Mouse (Mus musculus) G1E (cell line): ENCODE measurements around the gene Stxbp3. TPM values are rescaled to one million over a fixed set of nuclear protein-coding genes. Genes with fewer than 3 reads are reported as not detected.
"Not testable (repeated sequence)": the region's sequence is repeated elsewhere in the genome, so short reads cannot be mapped to it uniquely, and the experiment has no call there.

ENCODE experiments used
- ATAC-seq: 2 replicates; pipeline ENCODE4 v1.8.0; 2016; ENCODE audit warnings: mild to moderate bottlenecking; ENCODE audit not compliant: insufficient number of reproducible peaks, poor library complexity, low FRiP score, severe bottlenecking; ENCODE audit errors: extremely low read depth
- DNase-seq: peaks from one replicate; pipeline ENCODE4 v3.0.0; 2012; ENCODE audit warnings: low spot score
- H3K27me3 ChIP-seq: 2 replicates; pipeline ENCODE4 v1.6.1; 2012; ENCODE audit warnings: mild to moderate bottlenecking, low read length, inconsistent platforms; ENCODE audit not compliant: insufficient read depth
- H3K36me3 ChIP-seq: replicated peaks from 2 replicates; pipeline ENCODE3; 2012; ENCODE audit warnings: mild to moderate bottlenecking, inconsistent platforms
- H3K4me1 ChIP-seq: 2 replicates; pipeline ENCODE4 v1.6.1; 2012; ENCODE audit warnings: low read depth, low read length, inconsistent platforms, mixed read lengths; ENCODE audit not compliant: insufficient read depth
- H3K4me3 ChIP-seq: 2 replicates; pipeline ENCODE4 v1.5.1; 2012; ENCODE audit warnings: low read depth, mild to moderate bottlenecking, inconsistent platforms, low read length, moderate library complexity, mixed read lengths
- H3K9me3 ChIP-seq: replicated peaks from 2 replicates; pipeline ENCODE4 v1.6.1; 2012; ENCODE audit warnings: inconsistent platforms
- CTCF ChIP-seq: IDR thresholded peaks from 2 replicates; pipeline ENCODE4 v1.5.1; 2012; ENCODE audit warnings: low read depth, low read length, inconsistent platforms, mixed read lengths
- GATA1 ChIP-seq: IDR thresholded peaks from 2 replicates; pipeline ENCODE4 v1.6.1; 2012; ENCODE audit warnings: borderline replicate concordance, low read length, inconsistent platforms, mixed read lengths
- GATA2 ChIP-seq: IDR thresholded peaks from 2 replicates; pipeline ENCODE4 v1.6.1; 2012; ENCODE audit warnings: low read depth, low read length, inconsistent platforms, borderline replicate concordance
- POLR2AphosphoS5 ChIP-seq: IDR thresholded peaks from 2 replicates; pipeline ENCODE4 v1.6.1; 2012; ENCODE audit warnings: low read depth, low read length, inconsistent platforms; ENCODE audit not compliant: insufficient replicate concordance
- TAL1 ChIP-seq: conservative IDR thresholded peaks from 2 replicates; pipeline ENCODE4 v1.6.1; 2012; ENCODE audit warnings: low read depth, low read length, inconsistent platforms, mixed read lengths
- polyA plus RNA-seq: library from polyadenylated mRNA; stranded (reverse); fragments of >175 nt; gene quantifications from 2 replicates; pipeline ENCODE4 v1.2.3, GENCODE M21; 2012
- total RNA-seq, 2 experiments: library from RNA; stranded (forward) in 1 of 2; stranded (reverse) in 1 of 2; fragments of 200-1000 nt in 1 of 2; fragments of >200 nt in 1 of 2; fragmentation: Nextera tagmentation in 1 of 2; gene quantifications; 2 replicates each; pipeline ENCODE4 v1.2.3; 2014 to 2017

Stxbp3 gene
- total and polyA plus RNA-seq, 3 experiments = 9.4 to 35.6 (median 27.9) TPM

- peaks cover 3% of the 10 kb centered on the region; the same call in 1 of the 2 replicates for H3K9me3 ChIP-seq
- peaks cover 15% of the 10 kb centered on the region for H3K36me3 ChIP-seq
- H3K4me3 ChIP-seq = peak overlapping the region; percentile 80; the same call in 1 of the 2 replicates
- TF ChIP-seq GATA1 = no peak
- no peak for TF ChIP-seq CTCF
- TF ChIP-seq TAL1 = no peak
- TF ChIP-seq GATA2 = no peak
- TF ChIP-seq POLR2AphosphoS5 = no peak
- ATAC-seq = no peak
- H3K27me3 ChIP-seq = peaks cover 18% of the 10 kb centered on the region
- no peak for DNase-seq
- peaks cover 19% of the 10 kb centered on the region for H3K4me1 ChIP-seq
These were observed 359 bp upstream of the Stxbp3 start for GRCm38 (mm10) chr3:108840716-108841054.

- Histone ChIP-seq H3K4me3 (peak overlapping the region; percentile 80), H3K36me3 (peaks cover 15% of the 10 kb centered on the region), H3K9me3 (no peaks in the 10 kb centered on the region), H3K4me1 (peaks cover 19% of the 10 kb centered on the region), H3K27me3 (peaks cover 9% of the 10 kb centered on the region)
- TF ChIP-seq CTCF = no peak
- no peak for TF ChIP-seq GATA2
- no peak for TF ChIP-seq POLR2AphosphoS5
- TF ChIP-seq GATA1 = no peak
- TF ChIP-seq TAL1 = no peak
- peak; percentile 3 for DNase-seq
- ATAC-seq = no peak
These were observed 703 bp downstream of the Stxbp3 start for GRCm38 (mm10) chr3:108839647-108839999.

- Histone ChIP-seq H3K27me3 (peaks cover 3% of the 10 kb centered on the region; the same call in 1 of the 2 replicates), H3K4me1 (peaks cover 19% of the 10 kb centered on the region), H3K36me3 (peaks cover 17% of the 10 kb centered on the region), H3K9me3 (no peaks in the 10 kb centered on the region), H3K4me3 (no peak overlapping the region)
- no peak for TF ChIP-seq POLR2AphosphoS5
- no peak for ATAC-seq
- DNase-seq = no peak
These were observed 1.3 kb downstream of the Stxbp3 start for GRCm38 (mm10) chr3:108838980-108839379.

- ATAC-seq = no peak
- no peak for TF ChIP-seq CTCF
- no peak for TF ChIP-seq GATA1
- TF ChIP-seq POLR2AphosphoS5 = no peak
- TF ChIP-seq TAL1 = no peak
- no peak for TF ChIP-seq GATA2
- Histone ChIP-seq H3K27me3 (no peaks in the 10 kb centered on the region), H3K4me3 (no peak overlapping the region), H3K9me3 (no peaks in the 10 kb centered on the region), H3K4me1 (peaks cover 19% of the 10 kb centered on the region), H3K36me3 (peaks cover 21% of the 10 kb centered on the region)
- DNase-seq = no peak
These were observed 3.4 kb downstream of the Stxbp3 start for GRCm38 (mm10) chr3:108836931-108837330.

- peaks cover 11% of the 10 kb centered on the region for H3K4me1 ChIP-seq
- H3K4me3 ChIP-seq, DNase-seq, H3K27me3 ChIP-seq, ATAC-seq, H3K9me3 ChIP-seq: not testable (repeated sequence)
- peaks cover 44% of the 10 kb centered on the region for H3K36me3 ChIP-seq
These were observed 6.6 kb downstream of the Stxbp3 start for GRCm38 (mm10) chr3:108833717-108834116.

- ATAC-seq = no peak
- no peaks in the 10 kb centered on the region for H3K9me3 ChIP-seq
- peaks cover 41% of the 10 kb centered on the region for H3K36me3 ChIP-seq
These were observed 8.6 kb downstream of the Stxbp3 start for GRCm38 (mm10) chr3:108831750-108832149.

GRCm38 (mm10) chr3:108830493-108830892 is 9.8 kb downstream of the Stxbp3 start:
- no peaks in the 10 kb centered on the region for H3K9me3 ChIP-seq
- no peaks in the 10 kb centered on the region for H3K27me3 ChIP-seq
- DNase-seq (no peak), ATAC-seq (no peak)
- H3K4me3 ChIP-seq = no peak overlapping the region
- peaks cover 45% of the 10 kb centered on the region for H3K36me3 ChIP-seq
- no peak for TF ChIP-seq GATA1
- no peak for TF ChIP-seq TAL1
- TF ChIP-seq GATA2 = no peak
- no peak for TF ChIP-seq CTCF
- TF ChIP-seq POLR2AphosphoS5 = no peak
- no peaks in the 10 kb centered on the region for H3K4me1 ChIP-seq

More at GRCm38 (mm10) chr3:108831750-108832149, 8.6 kb downstream of the Stxbp3 start:
- Histone ChIP-seq H3K4me3 (no peak overlapping the region), H3K4me1 (no peaks in the 10 kb centered on the region), H3K27me3 (no peaks in the 10 kb centered on the region)
- no peak for TF ChIP-seq GATA1
- TF ChIP-seq CTCF = no peak
- no peak for TF ChIP-seq POLR2AphosphoS5
- no peak for TF ChIP-seq TAL1
- TF ChIP-seq GATA2 = no peak
- no peak for DNase-seq
